Mouse (Mus musculus) small intestine, adult 2 months (tissue): Measurements from ENCODE around the gene Ccdc159.

Experiments
- CTCF ChIP-seq: fragments of 200-500 bp; IDR thresholded peaks from 2 replicates; pipeline ENCODE4 v1.5.1; 2012; ENCODE audit warnings: low read depth, mild to moderate bottlenecking, control low read depth, inconsistent platforms, low read length, moderate library complexity, mixed read lengths; ENCODE audit not compliant: insufficient replicate concordance, insufficient read length; ENCODE audit errors: extremely low read depth
- POLR2A ChIP-seq: fragments of 200-500 bp; IDR thresholded peaks from 2 replicates; pipeline ENCODE4 v1.6.1; 2012; ENCODE audit warnings: low read depth, mild to moderate bottlenecking, control low read depth, inconsistent platforms, low read length, moderate library complexity

DNA sequence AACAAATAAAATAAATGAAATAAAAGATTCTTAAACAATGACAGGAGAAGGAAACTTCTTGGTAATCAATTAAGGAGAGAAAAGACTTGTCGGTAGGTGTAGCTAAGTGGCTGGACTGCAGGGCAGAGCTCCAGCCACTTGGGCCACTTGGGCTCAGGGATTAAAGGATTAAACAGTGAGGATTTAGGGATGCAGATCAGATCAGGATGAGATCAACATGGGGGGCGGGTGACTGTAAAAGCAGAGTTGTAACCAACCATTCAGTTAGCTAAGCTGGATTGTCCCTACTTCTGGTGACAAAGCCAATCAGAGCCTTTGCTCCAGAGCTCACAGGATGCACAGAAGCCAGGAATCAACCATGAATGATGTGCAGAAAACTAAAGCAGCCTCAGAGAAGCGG, 56.6 kb downstream of the Ccdc159 start:
- TF ChIP-seq CTCF (no peak), POLR2A (no peak)
